Mouse (Mus musculus) E14TG2a.4 (cell line): ENCODE data around the gene Apoh.

ENCODE experiments used
- CTCF ChIP-seq: conservative IDR thresholded peaks from 2 replicates; pipeline ENCODE4 v1.5.1; 2014; ENCODE audit warnings: low read length
- NANOG ChIP-seq: IDR thresholded peaks from 2 replicates; pipeline ENCODE4 v1.6.1; 2014; ENCODE audit warnings: borderline replicate concordance, low read length, mixed read lengths
- POU5F1 ChIP-seq: IDR thresholded peaks from 2 replicates; pipeline ENCODE4 v1.6.1; 2014; ENCODE audit warnings: low read length, borderline replicate concordance

DNA sequence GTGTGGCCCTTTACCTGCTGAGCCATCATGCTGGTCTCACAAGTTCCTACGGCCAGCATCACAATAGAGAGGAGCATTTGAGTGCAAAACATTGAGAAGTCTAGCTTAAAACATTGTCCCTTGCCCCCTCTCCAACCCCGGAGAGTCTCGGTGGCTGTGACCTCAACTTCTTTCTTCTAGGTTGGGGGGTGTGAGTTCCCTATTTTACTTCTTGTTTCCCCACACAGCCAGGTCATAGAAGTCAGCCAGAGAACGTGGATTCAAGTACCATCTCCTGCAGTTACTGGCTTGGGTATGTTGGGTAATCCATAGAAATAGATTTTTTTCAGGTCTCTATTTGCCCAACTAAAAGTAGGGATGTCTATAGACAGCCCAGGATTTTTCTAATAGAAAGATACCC, 7.6 kb downstream of the Apoh start:
- no peak for TF ChIP-seq CTCF
- no peak for TF ChIP-seq NANOG
- no peak for TF ChIP-seq POU5F1
